Mouse (Mus musculus) heart, adult 10 weeks (tissue): Measurements from ENCODE around the gene Emilin2. TPM values are rescaled to one million over a fixed set of nuclear protein-coding genes. Genes with fewer than 3 reads are reported as not detected.

Source experiments
- polyA plus RNA-seq: library from polyadenylated mRNA; stranded (reverse); fragments of 350-450 nt; fragmentation: Illumina TruSeq; extraction: RNeasy Lipid Tissue Mini Kit (QIAGEN cat#74804); gene quantifications from one replicate; pipeline ENCODE4 v1.2.3, GENCODE M21; 2014; ENCODE audit warnings: low read depth, low replicate concordance

Gene Emilin2
- 25.8 TPM for polyA plus RNA-seq

DNA sequence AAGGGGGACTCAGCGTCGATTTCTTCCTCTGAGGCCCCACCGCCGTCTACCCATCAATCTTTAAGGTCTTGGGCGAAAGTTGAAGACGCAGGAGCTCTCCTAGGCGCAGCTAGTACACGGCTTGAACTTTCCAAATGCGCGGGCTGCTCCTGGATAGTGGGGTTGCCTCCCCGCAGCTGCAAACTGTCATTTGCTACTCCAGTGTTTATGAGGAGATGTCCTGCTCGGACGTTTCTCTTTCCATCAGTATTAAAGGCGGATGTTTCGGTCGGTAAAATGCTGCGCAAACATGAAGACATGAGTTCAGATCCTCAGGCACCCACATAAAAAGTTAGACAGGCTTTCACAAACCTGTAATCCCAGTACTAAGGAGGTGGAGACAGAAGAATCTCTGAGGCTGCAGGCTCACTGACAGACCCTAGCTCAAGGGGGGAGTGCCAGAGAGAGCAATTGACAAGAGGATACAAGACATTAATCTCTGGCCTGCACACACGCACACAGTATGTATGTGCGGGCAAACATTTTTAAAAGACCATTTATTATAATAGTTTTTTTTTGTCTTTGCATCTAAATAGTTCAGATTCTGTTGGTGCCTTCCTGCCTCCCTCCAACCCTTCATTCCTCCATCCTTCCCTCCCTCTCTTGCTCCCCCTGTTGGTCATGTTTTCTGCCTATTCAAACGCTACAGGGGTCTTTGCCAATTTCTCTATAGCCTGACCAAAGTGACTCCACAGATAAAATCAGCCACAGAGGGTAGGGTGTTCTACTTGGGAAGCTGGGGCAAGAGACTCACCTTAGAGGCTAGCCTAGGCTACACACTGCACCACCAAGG, at the start of gene Emilin2:
TSS of gene Emilin2 (minus strand) at position 639 of the 832 bp plus-strand sequence.

Other genes with a start within 250 kb of the Emilin2 start
- 7.6 TPM for gene Lpin2, start 129.4 kb downstream of the Emilin2 start, polyA plus RNA-seq
- gene Gm4707, start 147.9 kb upstream of the Emilin2 start, polyA plus RNA-seq = not detected
- 22.9 TPM for gene Smchd1, start 163.4 kb upstream of the Emilin2 start, polyA plus RNA-seq
- gene Ndc80, start 214.9 kb upstream of the Emilin2 start, polyA plus RNA-seq = not detected
- gene Spdya, start 240.1 kb upstream of the Emilin2 start, polyA plus RNA-seq = not detected